Mouse (Mus musculus) cortical plate, adult 2 months (tissue): ENCODE data around the gene Pcgf6. TPM values are rescaled to one million over a fixed set of nuclear protein-coding genes. Genes with fewer than 3 reads are reported as not detected.
A peak's percentile ranks its signal among the peaks of the same experiment; 100 is the strongest.

Source experiments
- H3K27ac ChIP-seq: fragments of 200-500 bp; 2 replicates; pipeline ENCODE4 v1.5.1; 2012; ENCODE audit warnings: low read length, control low read depth, inconsistent platforms; ENCODE audit not compliant: insufficient read depth
- H3K4me1 ChIP-seq: fragments of 200-500 bp; 2 replicates; pipeline ENCODE4 v1.6.1; 2011; ENCODE audit warnings: low read length; ENCODE audit not compliant: control insufficient read depth, insufficient read depth
- H3K4me3 ChIP-seq: fragments of 200-500 bp; 2 replicates; pipeline ENCODE4 v1.5.1; 2011; ENCODE audit warnings: mild to moderate bottlenecking, low read length, control low read depth; ENCODE audit not compliant: insufficient read depth
- CTCF ChIP-seq: fragments of 200-500 bp; IDR thresholded peaks from 2 replicates; pipeline ENCODE4 v1.5.1; 2011; ENCODE audit warnings: mild to moderate bottlenecking, control low read depth, low read length; ENCODE audit not compliant: insufficient read depth; ENCODE audit errors: extremely low read depth
- POLR2A ChIP-seq: fragments of 200-500 bp; IDR thresholded peaks from 2 replicates; pipeline ENCODE4 v1.6.1; 2011; ENCODE audit warnings: mild to moderate bottlenecking, low read length, control low read depth; ENCODE audit not compliant: insufficient read depth; ENCODE audit errors: extremely low read depth
- polyA plus RNA-seq: library from polyadenylated mRNA; depleted of rRNA; stranded (reverse); fragments of >200 nt; gene quantifications from 2 replicates; pipeline ENCODE4 v1.2.3, GENCODE M21; 2012

The Pcgf6 gene
- polyA plus RNA-seq, 1 experiment, result 35.5 TPM

DNA sequence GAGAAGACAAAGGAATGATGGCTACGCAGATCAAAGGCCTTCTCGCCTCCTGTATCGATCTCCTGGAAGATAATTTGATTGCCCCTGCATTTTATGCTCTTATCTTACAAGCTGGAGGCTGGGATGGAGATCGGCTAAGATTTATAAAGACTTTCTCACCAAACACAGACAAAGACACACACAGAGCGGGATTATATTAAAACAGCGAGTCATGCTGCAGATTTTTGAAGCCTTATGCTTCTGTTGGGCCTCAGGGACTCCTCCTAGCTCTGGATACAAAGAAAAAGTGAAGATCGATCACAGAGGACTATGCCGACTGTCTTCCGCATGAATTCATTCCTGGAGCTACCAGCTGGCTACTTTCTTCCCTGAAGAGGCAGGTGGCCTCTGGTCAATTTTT, 20.9 kb downstream of the Pcgf6 start:
- TF ChIP-seq CTCF (no peak), POLR2A (no peak)
- peaks cover 1% of the 10 kb centered on the region for H3K4me1 ChIP-seq
- H3K4me3 ChIP-seq, result no peak overlapping the region
- no peak overlapping the region for H3K27ac ChIP-seq

DNA sequence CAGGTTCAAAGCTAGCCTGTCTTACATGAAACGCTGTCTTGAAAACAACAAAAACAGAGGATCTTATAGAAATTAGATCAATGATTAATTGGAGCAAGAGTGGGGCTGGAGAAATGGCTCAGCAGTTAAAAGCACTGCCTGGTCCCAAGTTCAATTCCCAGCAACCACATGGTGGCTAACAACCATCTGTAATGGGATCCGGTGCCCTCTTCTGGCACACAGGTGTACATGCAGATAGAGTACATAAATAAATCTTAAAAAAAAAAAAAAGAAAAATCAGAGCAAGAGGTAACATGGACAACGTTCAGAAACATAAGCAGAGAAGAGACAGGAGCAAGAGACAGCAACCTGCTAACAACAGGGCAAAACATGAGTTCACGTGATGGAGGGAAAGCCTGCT, 24.2 kb downstream of the Pcgf6 start:
- no peak for TF ChIP-seq POLR2A
- no peak for TF ChIP-seq CTCF
- no peak overlapping the region for H3K27ac ChIP-seq
- no peak overlapping the region for H3K4me3 ChIP-seq
- peaks cover 1% of the 10 kb centered on the region for H3K4me1 ChIP-seq

DNA sequence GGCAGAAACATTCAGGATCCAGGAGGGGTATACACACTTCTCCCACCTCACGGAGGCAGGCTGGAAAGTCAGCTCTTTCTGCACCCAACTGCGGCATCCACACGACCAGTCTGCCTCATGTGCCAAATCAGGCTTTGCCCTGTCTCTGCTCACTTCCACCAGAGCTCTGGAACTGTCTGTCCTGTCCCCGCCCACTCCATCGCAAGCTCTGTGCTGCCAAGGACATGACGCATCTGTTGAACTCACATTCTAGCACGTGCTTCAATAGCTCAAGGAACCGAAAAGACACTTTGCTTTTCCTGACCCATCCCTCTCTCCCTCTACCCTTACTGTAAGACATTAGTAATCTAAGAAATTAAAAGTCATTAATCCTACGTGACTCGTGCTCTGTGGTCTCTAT, 25.8 kb downstream of the Pcgf6 start:
- H3K4me3 ChIP-seq, result no peak overlapping the region
- H3K4me1 ChIP-seq, result peaks cover 1% of the 10 kb centered on the region
- TF ChIP-seq CTCF, result no peak
- TF ChIP-seq POLR2A, result 0 out of 2 replicates have a peak, but pooled peaks have one; percentile 15
- H3K27ac ChIP-seq, result no peak overlapping the region

DNA sequence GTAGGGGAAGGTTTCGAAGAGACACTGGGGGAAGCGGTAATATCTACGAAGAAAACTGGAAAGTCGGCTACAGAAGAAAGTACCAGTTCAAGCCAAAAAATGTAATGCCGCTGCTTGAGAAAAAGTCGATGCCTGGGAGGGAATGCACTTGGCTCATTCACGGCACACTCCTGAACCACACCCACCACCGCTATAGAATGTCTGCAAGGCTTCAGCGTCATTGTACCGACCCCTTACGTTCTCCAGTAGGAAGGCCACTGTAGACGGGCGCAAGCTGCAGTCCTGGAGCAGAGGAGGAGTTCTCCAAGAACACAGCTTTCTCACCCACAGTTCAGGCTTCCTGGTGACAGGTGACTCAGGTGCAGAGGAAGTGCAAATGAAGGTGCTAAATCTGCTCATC, 27.2 kb downstream of the Pcgf6 start:
- Histone ChIP-seq H3K27ac (no peak overlapping the region), H3K4me3 (no peak overlapping the region), H3K4me1 (peaks cover 5% of the 10 kb centered on the region)
- TF ChIP-seq POLR2A (no peak), CTCF (no peak)

DNA sequence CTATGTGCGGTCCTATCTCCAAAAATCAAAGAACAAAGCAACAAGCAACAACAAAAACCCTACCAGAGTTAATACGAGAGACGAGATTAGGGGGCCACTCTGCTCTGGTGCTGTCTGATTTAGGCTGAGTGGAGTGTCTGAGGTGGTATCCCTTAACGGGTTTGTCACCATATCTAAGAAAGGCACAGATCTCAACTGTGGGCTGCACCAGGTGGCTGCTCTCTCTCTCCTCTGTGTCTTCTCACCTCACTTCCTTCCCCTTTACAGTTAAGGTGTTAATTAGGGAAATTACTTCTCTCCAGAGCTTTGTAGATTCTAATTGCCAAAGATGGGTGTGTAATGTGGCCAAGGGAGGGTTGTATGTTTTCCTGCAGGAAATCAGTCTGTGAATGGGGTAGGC, 28.0 kb downstream of the Pcgf6 start:
- Histone ChIP-seq H3K27ac (no peak overlapping the region), H3K4me1 (peaks cover 5% of the 10 kb centered on the region), H3K4me3 (no peak overlapping the region)
- TF ChIP-seq CTCF, result no peak
- no peak for TF ChIP-seq POLR2A

DNA sequence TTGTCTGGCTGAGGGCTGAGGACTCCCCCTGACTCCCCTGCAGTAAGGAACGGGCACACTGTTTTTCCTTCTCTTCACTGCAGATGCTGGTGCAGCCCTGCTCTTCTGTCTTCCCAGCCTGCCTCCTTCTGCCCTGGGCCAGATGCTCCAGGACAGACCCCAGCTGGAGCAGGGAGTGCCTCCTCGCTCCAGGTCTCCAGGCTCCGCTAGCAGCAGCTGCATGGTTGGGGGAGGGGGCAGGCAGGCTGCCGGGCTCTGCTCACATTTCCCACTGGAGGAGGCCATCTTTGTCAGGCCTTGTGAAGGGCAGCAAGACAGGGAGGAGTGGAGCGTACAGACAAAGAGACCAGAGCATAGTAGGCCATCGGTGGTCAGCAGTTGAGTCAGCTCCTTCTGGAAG, 31.4 kb downstream of the Pcgf6 start:
- TF ChIP-seq CTCF (no peak), POLR2A (no peak)
- Histone ChIP-seq H3K4me1 (peaks cover 4% of the 10 kb centered on the region), H3K4me3 (0 out of 2 replicates have a peak overlapping the region, but pooled peaks have one; percentile 11), H3K27ac (no peak overlapping the region)

DNA sequence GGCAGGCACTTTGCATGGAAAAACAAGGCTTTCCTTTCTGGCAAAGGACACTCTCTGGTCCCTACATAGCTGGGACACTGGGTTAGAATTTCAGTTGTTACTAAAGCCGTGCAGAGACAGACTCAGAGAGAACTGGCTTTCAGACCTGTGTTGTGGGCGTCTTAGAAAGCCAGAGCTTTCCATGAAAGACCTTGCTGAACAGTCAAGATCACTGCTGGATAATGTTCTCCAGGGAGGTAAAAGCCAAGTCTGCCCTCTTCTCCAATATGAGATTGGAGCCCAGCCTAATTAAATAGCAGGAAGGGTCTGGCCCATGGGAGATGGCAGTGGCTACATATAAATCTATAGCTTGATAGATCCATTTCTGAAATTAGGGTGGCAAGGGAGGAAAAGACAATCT, 32.4 kb downstream of the Pcgf6 start:
- peaks cover 4% of the 10 kb centered on the region for H3K4me1 ChIP-seq
- peak overlapping the region; percentile 96 for H3K4me3 ChIP-seq
- TF ChIP-seq CTCF, result no peak
- TF ChIP-seq POLR2A, result no peak
- no peak overlapping the region for H3K27ac ChIP-seq

DNA sequence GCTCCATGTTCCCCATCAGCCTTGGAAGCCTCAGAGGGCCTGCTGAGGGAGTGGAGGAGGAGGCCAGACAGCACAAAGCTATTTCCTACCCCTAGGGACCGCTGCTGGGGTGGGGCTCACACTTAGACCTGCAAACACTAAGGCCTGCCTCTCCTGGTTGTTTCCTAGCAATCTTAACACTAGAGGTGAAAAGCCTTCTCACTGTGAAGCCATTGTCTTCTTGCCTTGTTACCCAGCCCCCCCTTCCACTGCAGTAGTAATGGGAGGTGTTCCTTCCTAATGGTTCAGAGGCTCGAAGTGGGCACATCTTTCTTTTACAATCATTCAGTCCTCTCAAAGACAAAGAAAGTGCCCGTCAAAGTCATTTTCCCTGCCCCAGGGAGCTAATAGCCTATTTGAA, 32.9 kb downstream of the Pcgf6 start:
- peak overlapping the region; percentile 96 for H3K4me3 ChIP-seq
- H3K4me1 ChIP-seq, result peaks cover 4% of the 10 kb centered on the region
- no peak for TF ChIP-seq POLR2A
- no peak overlapping the region for H3K27ac ChIP-seq

DNA sequence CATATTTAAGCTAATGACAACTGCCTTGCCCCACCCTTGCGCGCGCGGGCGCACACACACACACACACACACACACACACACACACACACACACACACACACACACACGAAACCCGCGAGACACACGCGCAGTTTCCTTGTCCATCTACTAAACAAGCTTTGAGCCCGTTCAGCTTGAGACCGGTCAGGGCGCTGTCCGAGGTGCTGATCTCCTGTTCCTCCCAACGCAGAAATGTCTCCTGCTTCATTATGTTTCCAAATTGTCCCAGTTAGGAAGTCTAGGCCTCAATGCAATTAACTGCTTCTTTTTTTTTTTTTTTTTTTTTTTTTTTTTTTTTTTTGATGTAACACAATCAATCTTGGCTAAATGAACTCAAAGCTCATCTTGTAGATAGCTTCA, 34.2 kb downstream of the Pcgf6 start:
- H3K4me3 ChIP-seq, result peak overlapping the region; percentile 96
- no peak for TF ChIP-seq POLR2A
- no peak for TF ChIP-seq CTCF
- peaks cover 4% of the 10 kb centered on the region for H3K4me1 ChIP-seq
- H3K27ac ChIP-seq, result no peak overlapping the region

DNA sequence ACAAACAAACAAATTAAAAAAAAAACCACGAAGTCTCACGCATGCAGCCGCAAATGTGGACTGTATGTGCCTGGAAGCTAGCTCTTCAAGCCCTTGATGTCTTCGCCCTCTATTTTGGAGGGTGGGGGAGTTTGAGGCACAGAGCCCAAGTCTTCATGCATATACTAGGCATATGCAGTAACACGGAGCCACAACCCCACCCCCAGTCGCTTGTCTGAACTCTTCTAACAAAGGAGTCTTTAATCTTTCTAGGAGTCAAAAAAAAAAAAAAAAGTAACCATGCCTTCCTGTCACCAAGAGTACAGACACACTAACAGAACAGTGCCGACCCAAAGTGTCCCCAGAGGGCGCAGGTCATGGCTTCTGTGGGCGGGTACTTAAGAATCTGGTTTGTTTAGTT, 34.7 kb downstream of the Pcgf6 start:
- TF ChIP-seq CTCF (no peak), POLR2A (no peak)
- Histone ChIP-seq H3K4me3 (peak overlapping the region; percentile 96), H3K4me1 (peaks cover 4% of the 10 kb centered on the region), H3K27ac (peak overlapping the region; percentile 74; the same call in 1 of the 2 replicates)

DNA sequence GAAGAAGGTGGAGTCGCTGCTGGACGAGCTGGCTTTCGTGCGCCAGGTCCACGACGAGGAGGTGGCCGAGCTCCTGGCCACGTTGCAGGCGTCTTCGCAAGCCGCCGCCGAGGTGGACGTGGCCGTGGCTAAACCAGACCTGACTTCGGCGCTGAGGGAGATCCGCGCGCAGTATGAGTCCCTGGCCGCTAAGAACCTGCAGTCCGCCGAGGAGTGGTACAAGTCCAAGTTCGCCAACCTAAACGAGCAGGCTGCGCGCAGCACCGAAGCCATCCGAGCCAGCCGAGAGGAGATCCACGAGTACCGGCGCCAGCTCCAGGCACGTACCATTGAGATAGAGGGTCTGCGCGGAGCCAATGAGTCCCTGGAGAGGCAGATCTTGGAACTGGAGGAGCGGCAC, 35.3 kb downstream of the Pcgf6 start:
- Histone ChIP-seq H3K4me1 (peaks cover 4% of the 10 kb centered on the region), H3K27ac (peak overlapping the region; percentile 74), H3K4me3 (peak overlapping the region; percentile 96)
- no peak for TF ChIP-seq POLR2A
- TF ChIP-seq CTCF, result no peak
